Mouse (Mus musculus) brown adipose tissue, adult 24 weeks (tissue): ENCODE data around the gene Schip1. TPM values are rescaled to one million over a fixed set of nuclear protein-coding genes. Genes with fewer than 3 reads are reported as not detected.

Experiments
- H3K27ac ChIP-seq: fragments of 200-500 bp; replicated peaks from 2 replicates; pipeline ENCODE4 v1.5.1; 2012; ENCODE audit warnings: low read depth, mild to moderate bottlenecking, low read length
- H3K4me1 ChIP-seq: fragments of 200-500 bp; 2 replicates; pipeline ENCODE4 v1.6.1; 2012; ENCODE audit warnings: low read length, mixed read lengths; ENCODE audit not compliant: control insufficient read depth, insufficient read depth, insufficient read length
- H3K4me3 ChIP-seq: fragments of 200-500 bp; 2 replicates; pipeline ENCODE4 v1.5.1; 2012; ENCODE audit warnings: low read depth, mild to moderate bottlenecking, low read length, moderate library complexity; ENCODE audit not compliant: insufficient read depth
- polyA plus RNA-seq: library from polyadenylated mRNA; stranded (reverse); fragments of >200 nt; gene quantifications from 2 replicates; pipeline ENCODE4 v1.2.4, GENCODE M21; 2012; ENCODE audit not compliant: missing spikeins, insufficient read depth, insufficient read length

Gene Schip1
- polyA plus RNA-seq, 1 experiment: 6.5 TPM

DNA sequence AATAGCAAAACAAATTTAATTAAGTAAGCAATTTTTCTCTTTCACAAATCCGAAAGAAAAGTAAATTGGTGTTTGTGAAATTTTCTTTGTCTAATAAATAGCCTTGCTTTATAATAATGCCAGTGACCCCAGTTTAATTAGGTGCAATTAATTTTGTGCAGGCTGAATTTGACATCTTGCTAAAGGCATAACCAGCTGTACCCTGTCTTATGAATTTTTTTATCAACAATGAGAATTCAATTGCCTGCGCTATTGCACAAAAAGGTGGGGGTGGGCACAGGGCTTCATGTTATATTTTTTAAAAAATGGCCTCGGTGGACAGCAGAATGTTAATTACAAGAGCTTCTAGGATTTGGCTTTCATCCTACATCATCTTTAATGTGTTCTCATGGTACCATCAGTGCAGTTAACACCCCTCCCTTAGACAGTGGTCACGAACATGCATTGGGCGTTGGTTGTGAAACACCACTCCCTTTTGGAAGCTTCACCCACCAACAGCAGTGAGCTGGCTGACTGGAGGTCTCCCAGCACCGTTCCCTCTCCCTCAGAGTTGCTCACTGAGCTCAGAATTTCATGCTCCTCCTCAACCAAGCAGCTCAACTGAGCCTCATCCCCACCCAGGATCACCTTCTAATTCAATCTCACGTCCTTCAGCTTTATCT lies 541.5 kb downstream of the Schip1 start:
- Histone ChIP-seq H3K4me1 (peaks cover 7% of the 10 kb centered on the region), H3K27ac (no peak overlapping the region), H3K4me3 (no peak overlapping the region)

DNA sequence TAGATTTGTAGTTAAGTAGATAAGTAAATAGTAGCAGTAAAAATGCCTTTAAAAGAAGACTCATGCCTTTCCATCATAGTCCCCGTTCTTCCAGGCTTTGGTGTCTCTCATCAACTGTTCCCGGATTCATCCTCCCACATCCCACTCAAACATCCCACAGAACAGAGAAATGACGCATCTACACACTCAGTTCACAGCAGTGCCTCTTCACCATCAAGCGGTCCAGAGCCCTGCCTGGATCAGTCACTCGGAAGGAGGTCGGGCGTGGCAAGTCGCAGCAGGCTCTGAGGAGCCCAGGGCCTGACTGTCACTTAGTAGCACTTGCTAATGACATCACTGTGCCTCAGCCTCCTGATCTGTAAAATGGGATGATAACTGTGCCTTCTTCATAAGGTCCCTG lies 542.1 kb downstream of the Schip1 start:
- Histone ChIP-seq H3K4me3 (no peak overlapping the region), H3K27ac (no peak overlapping the region)

DNA sequence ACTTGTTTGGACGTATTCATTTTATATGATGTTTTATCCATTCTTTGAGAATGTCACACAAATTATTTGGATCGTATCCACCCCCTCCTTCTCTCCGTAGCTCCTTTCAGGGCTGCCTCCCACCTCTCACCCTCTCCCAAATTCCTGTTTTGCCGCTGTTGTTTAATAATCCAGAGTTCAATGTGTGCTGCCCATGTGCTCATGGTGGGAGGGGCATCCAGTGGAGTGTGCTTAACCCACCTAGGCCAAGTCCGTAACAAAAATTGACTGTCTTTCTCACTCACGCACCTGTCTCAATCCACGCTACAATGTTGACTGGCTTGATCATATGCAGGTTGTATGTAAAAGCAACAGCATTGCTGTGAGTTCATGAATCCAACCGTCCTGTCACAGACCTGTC lies 542.7 kb downstream of the Schip1 start:
- H3K27ac ChIP-seq: no peak overlapping the region
- peaks cover 7% of the 10 kb centered on the region for H3K4me1 ChIP-seq
- H3K4me3 ChIP-seq: no peak overlapping the region

More for the DNA sequence above, 542.1 kb downstream of the Schip1 start:
- H3K4me1 ChIP-seq: peaks cover 7% of the 10 kb centered on the region

DNA sequence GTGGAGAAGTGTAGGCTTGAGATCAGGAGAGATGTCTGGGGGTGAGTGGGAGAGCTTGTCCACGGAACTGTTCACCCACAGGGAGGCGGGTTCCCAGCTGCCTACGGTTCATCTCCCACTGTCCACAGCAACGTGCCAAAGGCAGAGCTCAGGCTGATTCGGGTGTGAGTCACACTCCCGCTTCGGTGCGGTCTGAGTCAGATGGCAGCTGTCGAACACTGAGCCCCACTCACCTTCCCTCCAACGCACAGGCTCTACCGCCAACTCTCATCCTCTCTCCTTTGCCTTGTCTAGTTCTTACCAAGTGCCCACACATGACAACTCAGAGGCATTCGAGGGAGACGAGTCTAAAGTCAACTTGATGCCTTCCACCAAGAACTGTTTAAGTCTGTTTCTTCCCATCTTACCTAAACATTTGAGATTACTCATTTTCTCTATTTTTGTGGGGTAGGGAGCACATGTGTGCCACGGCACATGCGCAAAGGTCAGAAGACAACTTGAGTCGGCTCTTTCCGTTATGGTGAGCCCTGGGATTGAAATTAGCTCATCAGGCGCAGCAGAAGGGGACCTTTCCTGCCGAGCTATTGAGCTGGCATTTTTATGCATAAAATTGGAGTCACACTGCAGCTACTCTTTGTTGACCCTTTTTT lies 544.4 kb downstream of the Schip1 start:
- peaks cover 7% of the 10 kb centered on the region for H3K4me1 ChIP-seq
- H3K4me3 ChIP-seq: no peak overlapping the region
- H3K27ac ChIP-seq: no peak overlapping the region

DNA sequence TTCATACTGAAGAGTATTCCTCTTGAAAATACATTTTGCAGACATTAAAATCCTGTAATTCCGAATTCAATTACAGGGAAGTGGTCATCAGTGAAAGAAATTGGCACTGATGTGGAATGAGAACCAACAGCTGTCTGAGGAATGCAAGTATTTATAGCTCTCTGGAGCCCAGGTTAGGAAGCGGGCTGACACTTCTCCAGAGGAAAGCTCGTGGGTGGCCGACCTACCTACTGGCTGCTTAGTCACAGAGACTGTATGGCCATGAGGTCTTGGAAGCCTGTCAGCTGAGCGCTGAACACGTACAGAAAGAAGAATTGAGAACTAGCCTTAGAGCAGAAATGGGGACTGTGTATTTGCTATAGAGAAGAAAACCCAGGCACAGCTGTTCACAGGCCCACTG lies 545.4 kb downstream of the Schip1 start:
- Histone ChIP-seq H3K4me3 (no peak overlapping the region), H3K27ac (no peak overlapping the region), H3K4me1 (peaks cover 7% of the 10 kb centered on the region)

DNA sequence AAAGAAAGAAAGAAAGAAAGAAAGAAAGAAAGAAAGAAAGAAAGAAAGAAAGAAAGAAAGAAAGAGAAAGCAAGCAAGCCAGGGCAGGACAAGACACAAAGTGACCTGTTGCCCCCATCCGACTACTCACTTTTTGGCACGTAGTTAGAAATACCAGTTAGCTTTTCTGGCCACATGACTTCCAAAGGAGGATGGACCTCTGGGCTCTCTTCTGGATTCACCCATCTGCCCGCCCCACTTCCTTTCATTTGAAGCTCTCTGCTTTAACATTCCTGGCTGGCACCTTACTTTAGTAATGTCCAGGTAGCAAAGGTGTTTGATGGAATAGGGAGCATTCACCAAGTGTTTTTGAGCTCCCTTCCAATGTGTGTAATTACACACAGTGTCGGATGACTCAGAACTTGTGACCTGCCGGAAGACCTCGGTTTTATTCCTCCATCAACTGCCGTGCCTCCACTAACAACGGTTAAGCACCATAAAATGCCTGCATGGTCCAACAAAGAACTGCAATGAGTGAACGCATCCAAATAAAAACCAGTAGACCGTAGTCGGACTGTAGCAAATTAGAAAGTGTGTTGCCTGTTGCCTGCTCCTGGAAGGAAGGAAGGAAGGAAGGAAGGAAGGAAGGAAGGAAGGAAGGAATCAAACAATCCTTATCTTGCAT lies 546.1 kb downstream of the Schip1 start:
- Histone ChIP-seq H3K27ac (no peak overlapping the region), H3K4me1 (peaks cover 7% of the 10 kb centered on the region), H3K4me3 (no peak overlapping the region)

DNA sequence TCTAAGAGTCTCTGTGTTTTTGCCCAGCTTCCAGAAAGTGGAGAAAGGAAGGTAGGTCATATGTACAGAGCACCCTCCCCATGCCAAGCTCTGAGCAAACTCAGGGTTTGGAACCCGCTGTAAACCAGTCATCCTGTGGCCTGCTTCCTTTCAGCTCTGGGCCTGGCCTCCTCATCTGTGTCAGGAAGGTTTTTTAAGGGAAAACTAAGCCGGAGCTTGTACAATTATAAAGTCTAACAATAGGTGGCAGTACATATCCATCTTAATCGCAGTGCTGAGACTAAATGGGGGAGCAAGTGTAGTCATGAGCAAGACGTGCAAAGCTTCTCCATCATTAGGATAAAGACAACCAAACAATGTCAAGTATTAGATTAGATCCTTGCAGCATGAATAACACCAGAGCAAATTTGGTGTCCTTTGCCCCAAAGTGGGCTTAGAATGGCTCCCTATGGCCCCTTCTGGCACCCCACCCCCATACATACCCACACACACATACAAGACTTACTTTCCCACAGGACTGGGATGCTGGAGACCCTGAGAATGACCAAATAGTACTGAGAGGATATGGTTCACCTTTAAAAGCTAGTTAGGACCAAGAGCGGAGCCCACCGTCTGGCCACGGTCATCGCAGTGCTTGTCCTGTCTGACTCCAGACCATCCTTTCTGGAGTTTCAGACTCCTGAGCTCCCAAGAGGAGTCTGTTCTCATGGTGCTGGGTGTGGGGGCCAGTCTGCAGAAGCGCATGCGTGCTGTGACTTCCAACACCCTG lies 550.6 kb downstream of the Schip1 start:
- H3K4me1 ChIP-seq: peaks cover 3% of the 10 kb centered on the region; the same call in 1 of the 2 replicates
- H3K4me3 ChIP-seq: no peak overlapping the region
- H3K27ac ChIP-seq: no peak overlapping the region

DNA sequence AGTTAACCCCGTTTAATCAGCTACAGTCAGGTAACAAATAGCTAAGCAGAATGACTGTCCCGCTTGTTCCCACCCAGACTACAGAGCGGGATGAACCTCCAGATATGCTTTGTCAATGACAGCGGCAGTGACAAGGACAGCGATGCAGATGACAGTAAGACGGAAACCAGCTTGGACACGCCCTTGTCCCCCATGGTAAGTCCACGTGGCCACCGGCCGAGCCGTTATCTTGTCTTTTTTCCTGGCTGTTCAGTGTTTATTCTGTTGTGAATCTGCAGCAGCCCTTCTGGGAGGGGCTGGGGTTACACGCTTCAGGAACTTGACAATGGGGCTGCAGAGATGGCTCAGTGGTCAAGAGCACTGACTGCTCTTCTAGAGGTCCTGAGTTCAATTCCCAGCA lies 551.8 kb downstream of the Schip1 start:
- no peaks in the 10 kb centered on the region for H3K4me1 ChIP-seq
- H3K27ac ChIP-seq: no peak overlapping the region
- no peak overlapping the region for H3K4me3 ChIP-seq

DNA sequence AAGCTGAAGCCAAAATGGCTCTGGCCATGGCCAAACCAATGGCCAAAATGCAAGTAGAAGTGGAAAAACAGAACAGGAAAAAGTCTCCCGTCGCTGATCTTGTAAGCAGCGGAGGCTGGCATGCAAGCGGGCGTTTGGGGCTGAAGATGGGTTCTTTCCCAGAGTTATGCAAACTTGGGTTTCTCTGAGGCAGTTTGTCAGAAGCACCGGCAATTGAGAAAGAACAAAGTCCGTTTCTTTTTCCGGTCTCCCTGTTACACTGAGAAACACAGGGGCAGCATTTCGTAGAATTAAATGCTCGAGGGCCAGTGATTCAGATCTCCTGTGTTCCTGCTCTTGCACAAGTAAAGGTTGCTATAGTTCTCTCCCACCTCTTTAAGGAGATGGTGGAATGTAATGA lies 553.1 kb downstream of the Schip1 start:
- Histone ChIP-seq H3K4me1 (no peaks in the 10 kb centered on the region), H3K4me3 (no peak overlapping the region), H3K27ac (no peak overlapping the region)

DNA sequence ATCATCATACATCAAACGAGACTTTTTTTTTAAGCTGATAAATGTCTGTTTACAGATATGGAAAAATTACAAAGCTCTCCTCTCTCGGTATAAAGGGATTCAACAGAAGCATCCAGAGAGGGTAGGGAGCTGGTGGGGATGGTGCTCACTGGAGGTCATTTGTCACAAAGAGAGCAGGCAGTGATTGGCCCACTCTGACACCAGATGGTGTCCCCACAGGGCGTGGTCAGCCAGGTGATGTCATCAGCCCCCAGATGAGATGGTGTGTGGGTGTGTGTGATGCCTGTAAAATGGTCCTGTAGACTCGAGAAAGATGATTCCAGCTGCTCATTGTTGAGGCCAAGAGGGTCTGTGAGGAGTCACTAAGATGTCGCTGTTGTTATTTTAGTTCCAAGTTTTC lies 554.5 kb downstream of the Schip1 start:
- Histone ChIP-seq H3K27ac (no peak overlapping the region), H3K4me1 (no peaks in the 10 kb centered on the region), H3K4me3 (no peak overlapping the region)

DNA sequence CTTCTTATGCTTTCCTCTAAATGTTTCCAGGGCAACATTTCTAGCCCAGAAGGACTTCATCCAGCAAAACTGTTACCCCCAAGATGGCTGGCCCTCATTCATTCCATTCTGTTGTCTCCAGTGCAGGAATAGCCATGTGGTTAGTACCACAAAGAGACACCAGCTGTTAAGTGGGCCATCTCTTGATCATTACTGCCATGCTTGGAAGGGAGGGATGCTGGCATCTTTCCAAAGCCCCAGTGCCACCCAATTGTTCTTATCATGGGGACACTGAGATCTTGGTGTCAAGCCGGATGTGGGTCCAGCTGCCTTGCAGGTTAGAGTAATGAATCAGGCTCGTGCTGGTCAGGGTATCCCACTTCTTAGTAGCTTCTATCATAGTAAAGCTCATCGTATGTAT lies 557.4 kb downstream of the Schip1 start:
- Histone ChIP-seq H3K4me3 (no peak overlapping the region), H3K27ac (no peak overlapping the region), H3K4me1 (no peaks in the 10 kb centered on the region)

DNA sequence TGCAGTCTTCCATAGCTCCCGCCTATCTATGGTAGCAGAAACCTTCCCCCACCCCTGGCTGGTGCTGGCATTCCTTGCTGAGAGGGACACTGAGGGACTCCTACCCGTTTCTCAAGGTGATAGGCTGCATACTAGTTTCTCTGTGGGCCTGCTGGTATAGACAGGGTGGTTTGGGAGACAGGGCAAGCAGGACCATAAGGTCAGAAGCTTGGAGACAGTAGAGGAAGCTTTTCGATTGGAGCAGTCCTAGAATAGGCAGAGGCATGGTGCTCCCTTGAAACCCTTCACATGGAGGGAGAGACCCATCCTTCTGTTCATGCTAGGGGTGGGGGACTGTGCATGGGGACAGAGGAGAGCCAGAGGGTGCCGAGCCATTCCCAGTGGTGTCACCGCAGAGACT lies 558.4 kb downstream of the Schip1 start:
- H3K4me3 ChIP-seq: no peak overlapping the region
- no peak overlapping the region for H3K27ac ChIP-seq
- no peaks in the 10 kb centered on the region for H3K4me1 ChIP-seq

DNA sequence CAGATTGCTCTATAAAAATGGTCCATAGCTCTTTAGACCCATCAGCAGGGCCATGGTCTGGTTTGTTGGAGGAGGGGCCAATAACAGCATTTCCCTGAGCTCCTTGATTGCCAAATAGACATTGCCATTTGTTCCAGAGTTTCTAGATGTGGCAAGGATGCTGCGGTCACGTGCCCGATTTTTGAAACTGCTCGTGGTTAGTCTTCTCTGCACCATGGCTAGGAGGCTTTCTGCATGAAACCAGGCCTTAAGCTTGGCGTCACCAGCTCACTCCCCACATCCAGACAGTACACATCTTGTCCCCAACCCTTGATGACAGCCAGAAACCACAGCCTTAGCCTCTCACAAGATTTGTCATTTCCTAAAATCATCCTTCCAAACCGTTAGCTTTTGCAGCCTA lies 559.9 kb downstream of the Schip1 start:
- no peak overlapping the region for H3K4me3 ChIP-seq
- H3K27ac ChIP-seq: no peak overlapping the region
- H3K4me1 ChIP-seq: no peaks in the 10 kb centered on the region

DNA sequence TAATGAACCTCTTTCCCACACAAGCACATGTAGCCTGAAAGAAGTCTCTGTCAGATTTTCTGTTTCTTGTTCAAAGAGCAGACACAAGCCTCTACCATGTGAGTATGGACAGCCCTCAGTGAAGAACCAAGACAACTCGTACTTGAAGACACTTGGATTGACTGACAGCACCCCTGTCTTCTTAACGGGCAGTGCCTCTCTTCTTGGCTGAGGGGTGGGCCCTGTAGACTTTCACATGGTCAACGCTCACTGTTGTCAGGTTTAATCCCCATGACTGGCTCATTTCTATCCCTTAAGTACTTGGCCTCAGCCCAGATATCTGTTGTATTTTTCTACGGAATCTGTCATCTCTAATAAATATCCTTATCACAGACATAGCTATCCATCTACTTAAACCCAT lies 565.7 kb downstream of the Schip1 start:
- H3K4me3 ChIP-seq: no peak overlapping the region
- H3K27ac ChIP-seq: no peak overlapping the region
- H3K4me1 ChIP-seq: no peaks in the 10 kb centered on the region

DNA sequence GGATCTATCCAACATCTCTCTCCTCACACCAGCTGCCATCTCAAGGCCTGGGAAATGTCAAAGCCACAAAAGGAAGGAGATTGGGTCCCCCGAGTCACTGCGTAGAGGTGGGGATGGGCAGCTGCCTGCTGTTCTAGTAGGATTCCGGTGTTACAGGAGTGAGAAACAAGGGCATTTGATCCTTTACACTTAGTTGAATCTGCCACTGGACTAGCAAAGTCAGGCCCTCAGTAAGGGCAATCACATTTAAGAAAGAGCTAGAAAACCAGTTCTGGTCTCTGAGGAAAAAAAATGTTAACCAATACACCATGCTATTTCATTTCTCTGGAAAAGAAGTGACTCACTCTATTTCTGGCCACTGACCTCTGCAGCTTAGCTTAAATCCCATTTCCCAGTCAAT lies 566.2 kb downstream of the Schip1 start:
- H3K4me3 ChIP-seq: no peak overlapping the region
- no peaks in the 10 kb centered on the region for H3K4me1 ChIP-seq
- no peak overlapping the region for H3K27ac ChIP-seq
